Mouse (Mus musculus) CH12F3 (cell line): ENCODE results near the gene Ranbp17.

ENCODE experiments used
- in situ Hi-C: fragments of 300-500 bp; cut with MboI; formaldehyde crosslinking; loops from 2 replicates; pipeline ENCODE4 v1.14.3; 2020; ENCODE audit warnings: low sequenced_read_pairs

Ranbp17 gene

GRCm38 (mm10) chr11:33422226-33422625, 91.3 kb downstream of the Ranbp17 start:
- in situ Hi-C loops = no loop called here

DNA sequence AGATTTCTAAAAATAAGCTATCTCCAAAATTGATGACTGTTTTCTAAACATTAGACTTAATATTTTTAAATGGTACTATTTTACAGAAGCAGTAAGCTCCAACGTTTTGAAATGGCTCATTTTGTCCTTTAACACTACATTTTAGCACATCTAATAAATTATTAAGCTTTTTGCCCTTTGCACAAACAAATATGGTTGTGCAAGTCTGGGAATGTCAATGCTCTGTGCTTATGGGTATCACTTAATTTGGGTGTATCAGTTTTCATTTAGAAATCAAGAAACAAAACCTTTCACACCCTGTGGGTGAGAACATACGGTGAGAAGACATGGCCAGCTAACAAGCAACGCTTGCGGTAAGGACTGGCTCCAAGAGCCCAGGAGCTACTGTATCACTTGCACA, 108.9 kb downstream of the Ranbp17 start:
- in situ Hi-C loops = no loop called here

DNA sequence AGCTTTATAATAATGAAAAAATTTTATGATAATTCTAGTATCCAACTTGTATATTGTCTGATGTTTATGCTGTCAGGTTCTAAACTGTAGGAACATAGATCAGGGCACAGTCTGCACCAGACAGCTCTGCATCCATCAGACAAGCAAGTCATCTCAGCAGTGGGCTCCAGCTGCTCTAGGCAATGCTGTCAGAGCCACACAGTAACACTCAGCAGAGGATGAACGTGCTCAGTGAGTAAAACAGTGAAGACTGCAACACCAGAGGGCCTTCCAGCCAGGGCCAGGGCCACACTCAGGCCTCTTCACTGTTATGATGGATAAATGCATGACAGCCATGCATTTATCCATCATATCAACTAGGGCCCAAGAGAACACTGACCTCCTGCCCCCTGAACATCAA, 114.2 kb downstream of the Ranbp17 start:
- in situ Hi-C loops = no loop called here

GRCm38 (mm10) chr11:33398701-33399100, 114.8 kb downstream of the Ranbp17 start:
- in situ Hi-C loops = no loop called here

GRCm38 (mm10) chr11:33396275-33396674, 117.3 kb downstream of the Ranbp17 start:
- in situ Hi-C loops = no loop called here

DNA sequence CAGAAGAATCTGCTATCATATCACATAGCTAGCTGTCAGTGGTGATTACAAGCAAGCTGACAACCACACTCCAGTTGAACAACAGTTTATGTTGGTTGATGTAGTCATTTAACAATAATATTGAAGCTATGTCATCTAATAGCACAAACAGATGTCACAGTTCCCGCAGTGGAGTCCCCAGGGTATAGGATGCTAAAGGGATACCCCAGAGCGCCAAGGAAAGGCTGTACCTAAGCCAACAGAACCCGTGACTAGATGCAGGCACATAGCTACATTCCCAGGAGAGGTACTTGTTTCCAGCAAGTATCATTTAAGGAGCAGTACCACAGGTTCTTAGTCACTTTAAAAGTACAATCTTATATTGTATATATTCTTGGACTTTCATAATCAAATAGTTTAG, 119.5 kb downstream of the Ranbp17 start:
- in situ Hi-C loops = no loop called here

DNA sequence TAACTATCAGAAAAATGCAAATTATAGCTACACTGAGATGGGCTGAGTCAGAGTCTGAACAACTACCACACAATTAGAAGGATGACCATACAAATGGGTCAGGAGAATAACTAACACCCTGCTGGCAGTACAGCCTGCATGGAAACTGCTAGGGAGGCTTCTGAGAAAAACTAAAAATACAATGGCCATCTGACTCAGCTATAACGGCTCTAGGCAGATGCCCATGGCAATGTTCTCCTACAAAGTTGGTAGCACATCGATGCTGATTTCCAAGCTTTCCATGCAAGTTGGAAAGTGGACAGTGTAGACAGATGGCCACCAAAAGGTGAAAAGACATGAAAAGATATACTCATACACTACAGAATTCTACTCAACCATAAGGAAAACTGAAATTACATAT, 124.9 kb downstream of the Ranbp17 start:
- in situ Hi-C loops = no loop called here

DNA sequence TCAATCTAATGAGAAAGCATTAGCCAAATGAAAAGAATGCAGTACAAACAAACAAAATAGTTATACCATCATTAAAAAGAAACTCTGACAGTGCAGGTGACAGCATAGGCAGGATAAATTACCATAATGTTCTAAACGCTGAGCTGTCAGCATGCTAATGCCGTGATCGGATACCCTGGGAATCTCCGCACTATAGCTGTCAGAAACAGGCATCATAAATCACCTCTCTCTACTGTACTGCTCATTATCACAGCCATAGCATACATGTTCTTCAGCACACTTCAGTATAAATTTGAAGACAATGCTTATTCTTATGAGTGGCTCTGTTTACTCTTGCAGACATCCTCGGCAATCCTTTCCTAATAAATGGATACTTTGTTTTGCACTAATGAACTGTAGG, 151.7 kb downstream of the Ranbp17 start:
- in situ Hi-C loops = no loop called here

DNA sequence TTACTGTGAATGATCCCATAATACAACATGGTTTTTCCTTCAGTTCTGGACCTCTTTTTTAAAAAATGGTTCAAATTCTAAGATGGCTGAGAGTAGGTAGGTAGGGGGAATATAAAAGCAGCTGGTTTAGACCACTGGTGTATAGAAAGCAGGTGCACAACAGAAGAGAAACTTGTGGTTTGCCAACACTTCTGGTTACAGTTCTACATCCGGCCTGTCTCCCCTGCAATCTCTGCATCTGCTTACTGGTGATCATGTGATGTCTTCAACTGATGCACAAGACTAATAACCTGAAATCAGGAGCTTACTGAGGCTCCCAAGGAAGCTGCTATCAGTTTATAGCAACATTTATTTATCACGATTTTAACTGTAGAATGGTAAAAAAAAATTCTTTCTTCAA, 164.3 kb downstream of the Ranbp17 start:
- in situ Hi-C loops = no loop called here

DNA sequence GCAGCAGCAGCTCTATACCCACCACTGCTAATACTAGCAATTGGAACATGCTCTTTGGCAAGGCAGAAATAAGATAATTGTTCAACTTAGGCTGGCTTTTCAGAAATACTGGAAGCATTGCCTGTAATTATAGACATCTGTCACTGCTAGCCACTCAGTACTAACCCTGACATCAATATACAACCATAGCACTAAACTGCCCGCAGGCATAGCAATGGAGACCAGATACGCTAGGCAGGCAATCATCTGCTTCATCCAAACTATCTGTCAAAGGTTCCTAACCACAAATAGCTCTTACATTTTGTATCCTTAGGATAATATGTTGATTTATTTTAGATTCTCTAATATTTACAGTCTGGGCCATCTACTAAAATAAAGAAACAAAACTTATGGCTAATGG, 171.5 kb downstream of the Ranbp17 start:
- in situ Hi-C loops = no loop called here

DNA sequence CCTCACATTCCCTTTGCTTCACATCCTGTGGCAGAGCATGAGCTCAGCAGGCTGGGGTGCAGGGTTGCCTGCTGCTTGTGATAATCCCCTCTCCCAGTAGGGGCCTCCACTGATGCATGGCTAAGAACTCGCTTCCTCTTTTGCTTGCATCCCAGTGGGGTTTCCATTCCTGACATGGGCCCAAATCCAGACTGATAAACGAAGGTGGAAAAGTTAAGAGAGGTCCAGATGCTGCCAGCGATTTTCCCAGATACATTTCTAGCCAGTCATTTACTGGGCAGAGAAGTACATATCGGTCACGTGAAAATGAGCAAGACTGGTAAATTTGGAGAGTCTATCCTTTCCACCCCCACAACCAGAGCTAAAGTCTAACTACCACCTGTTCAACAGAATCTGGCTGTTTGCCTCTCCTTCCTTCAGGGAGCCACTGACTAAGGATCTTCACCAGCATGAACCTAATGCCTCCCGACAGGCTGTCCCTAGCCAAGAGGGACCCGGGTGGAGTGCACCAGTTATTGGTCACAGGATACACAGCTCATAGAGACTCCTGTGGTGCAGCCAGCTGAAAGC, 176.9 kb downstream of the Ranbp17 start:
- in situ Hi-C loops = no loop called here

GRCm38 (mm10) chr11:33335616-33336015, 177.9 kb downstream of the Ranbp17 start:
- in situ Hi-C loops = no loop called here

DNA sequence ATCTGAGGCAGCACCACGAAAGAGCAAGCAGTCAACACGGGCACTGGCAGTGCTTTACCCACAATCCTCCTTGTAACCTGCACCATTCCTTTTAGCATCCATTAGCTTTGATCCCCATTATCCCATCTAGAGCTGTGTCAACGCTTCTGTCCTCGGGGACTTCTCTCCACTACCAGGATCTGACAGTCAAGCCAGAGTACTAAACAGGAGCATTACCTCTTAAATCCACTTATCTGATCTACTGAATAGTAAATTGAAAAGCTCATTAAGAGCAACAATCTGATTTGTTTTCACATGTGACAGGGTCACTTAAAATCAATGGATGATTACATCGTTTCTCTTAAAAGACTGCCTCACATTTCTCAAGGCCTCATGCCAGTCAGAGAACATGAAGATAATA, 181.4 kb downstream of the Ranbp17 start:
- in situ Hi-C loops = no loop called here

DNA sequence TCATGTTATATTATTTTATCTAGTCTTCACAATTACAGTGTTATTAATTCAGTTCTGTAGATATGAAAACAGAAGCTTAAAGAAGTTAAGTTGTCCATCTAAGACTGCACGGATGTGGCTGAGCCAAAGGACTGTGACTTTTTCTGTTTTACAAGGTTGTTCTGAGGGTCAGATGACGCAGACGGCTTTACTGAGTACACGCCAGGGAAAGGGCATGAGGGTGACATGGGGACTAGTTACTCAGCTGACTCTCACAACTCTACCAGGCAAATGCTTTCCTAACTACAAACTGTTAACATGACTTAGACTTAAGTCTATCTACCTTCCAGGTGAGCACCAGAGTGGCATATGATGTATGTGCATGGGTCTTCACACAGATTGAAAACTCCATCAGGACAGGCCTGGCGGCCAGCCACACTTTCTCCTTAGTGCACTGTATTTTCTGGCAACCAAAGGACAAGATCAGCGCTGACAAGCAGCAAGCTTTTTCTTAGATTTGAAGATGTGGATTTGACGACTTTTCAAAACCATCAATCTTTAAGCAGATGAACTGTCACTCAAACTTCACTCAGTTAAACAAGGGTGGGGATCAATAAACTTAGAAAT, 194.4 kb downstream of the Ranbp17 start:
- in situ Hi-C loops = no loop called here

DNA sequence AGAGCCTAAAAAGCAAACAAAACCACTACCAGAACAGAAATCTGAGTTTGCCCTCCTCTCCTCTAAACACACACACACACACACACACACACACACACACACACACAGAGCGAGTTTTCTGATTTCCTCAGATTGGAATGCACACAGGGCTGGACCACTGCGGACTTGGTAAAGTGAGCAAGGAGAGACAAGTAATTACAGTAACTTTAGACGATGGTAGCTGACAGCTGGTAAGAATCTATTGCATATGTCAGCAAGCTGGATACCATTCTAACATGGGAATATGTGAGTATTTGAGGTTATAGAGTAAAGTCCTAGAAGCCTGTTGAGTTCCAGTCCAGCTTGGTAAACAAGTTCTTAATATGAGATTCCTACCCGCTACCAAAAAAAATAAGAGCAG, 204.0 kb downstream of the Ranbp17 start:
- in situ Hi-C loops = no loop called here

DNA sequence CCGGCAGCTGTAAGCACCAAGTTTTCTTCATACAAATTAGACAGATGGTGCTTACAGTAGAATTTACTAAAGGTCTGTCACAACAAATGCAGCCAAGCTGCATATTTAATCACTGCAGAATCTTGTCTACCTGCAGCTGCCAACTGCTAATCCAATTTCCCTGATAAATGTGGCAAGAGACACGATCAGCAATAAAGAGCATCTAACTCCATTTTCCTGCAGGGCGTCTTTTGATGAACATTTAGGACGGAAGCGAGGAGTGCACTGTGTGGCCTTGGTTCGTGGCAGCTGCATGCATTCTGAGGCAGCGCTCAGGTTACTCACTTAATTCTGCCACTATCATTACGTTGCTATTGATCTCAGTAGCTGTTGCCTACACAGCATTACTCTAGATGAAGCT, 212.7 kb downstream of the Ranbp17 start:
- in situ Hi-C loops = no loop called here

DNA sequence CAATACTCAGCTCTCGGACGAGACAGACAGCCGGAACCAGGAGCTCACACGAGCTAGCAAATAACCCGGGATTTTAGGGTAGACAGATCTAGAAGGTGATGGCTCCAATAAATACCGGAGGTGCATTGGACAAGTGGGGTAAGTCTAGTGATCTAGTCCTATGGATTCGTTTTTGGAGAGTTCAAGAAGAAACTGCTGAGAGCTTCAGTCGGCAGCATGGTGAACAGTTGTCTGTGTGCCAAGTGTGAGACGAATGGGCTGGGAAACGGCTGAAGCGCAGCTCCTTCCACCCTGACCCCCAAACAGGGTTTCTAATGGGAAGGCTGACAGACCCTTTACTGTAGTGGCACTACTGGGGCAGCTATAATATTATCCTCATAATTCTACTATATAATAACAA, 214.2 kb downstream of the Ranbp17 start:
- in situ Hi-C loops = loop anchor here (5.0 kb wide), 1 partner anchor 122 kb away; no protein-coding TSS in a partner anchor

DNA sequence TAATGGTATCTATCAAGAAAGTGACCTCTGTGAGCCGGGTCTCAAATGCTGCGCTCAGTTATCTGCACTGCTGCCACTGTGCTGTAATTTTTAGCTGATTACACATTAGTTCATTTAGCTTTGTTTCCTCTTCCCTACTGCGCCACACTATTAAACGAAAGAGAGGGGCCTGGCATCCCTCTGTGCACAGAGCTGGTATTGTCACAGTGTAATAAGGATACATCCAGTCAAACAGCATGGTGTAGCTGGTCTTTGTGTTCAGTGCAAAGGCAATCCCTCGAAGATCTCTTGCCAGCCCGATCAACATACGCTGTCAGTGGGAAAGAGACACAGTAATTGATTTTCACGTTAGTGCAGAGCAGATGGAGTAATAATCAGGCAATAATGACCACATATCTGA, 216.4 kb downstream of the Ranbp17 start:
- in situ Hi-C loops = loop anchor here (5.0 kb wide), 1 partner anchor 120 kb away; no protein-coding TSS in a partner anchor

- in situ Hi-C loops = loop anchor here (5.0 kb wide), 1 partner anchor 118 kb away; no protein-coding TSS in a partner anchor
These were observed 218.1 kb downstream of the Ranbp17 start for GRCm38 (mm10) chr11:33295422-33295821.

DNA sequence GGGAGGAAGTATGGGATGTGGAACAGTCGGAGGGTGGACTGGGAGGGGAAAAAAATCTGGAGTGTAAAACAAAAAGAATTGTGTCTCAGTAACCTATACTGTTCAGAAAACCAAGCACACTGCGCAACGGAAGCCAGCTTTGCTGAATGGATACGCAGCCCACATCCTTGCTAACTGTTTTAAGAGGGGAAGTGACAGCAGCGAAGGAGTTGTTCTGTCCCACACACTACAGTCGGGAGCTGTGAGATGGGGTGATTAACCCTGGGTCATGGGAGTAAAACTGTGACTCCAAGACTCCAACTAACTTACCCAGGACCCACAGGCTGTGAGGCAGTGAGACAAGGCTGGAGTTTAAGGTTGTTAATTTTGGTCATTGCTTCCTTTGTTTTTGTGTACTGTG, 219.5 kb downstream of the Ranbp17 start:
- in situ Hi-C loops = no loop called here

- in situ Hi-C loops = no loop called here
These were observed 235.0 kb downstream of the Ranbp17 start for GRCm38 (mm10) chr11:33278571-33278970.

DNA sequence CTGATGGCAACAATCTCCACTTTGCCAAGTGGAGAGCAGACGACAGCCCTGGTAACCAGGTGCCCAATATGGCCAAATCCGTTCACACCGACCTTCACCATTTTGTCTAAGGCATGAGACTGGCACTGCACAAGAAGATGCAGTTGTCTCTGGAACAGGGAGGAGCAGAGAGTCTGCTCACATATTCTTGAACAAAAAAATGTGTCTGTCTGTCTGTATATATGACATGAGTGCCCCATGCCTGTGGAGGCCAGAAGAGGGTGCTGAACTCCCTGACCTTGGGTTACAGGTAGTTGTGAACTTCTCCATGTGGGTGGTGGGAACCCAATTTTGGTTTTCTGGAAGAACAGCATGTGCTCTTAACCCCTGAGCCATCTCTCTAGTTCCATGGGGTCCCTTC, 236.9 kb downstream of the Ranbp17 start, which contains the start of gene Gm12117:
Gene Gm12117 (minus strand): TSS at position 101 of the 400 bp plus-strand sequence.
- in situ Hi-C loops = no loop called here

DNA sequence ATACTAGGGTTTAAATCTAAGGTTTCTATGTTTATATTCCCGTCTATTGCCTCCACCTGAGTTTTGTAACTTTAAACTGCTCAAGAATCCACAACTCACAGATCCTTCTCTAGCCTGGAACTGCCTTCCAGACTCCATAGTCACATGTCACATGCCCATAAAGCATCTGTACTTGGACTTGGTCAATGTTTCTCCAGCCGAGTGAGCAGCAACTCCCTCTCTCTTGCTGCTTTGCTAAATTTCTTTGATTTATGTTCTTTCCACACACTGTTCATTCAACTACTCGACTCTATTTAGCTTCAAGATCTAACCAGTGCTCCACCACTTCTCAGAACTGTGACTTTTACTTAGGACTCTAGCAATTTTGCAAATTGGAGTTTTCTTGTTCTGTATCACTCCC, 238.7 kb downstream of the Ranbp17 start:
- in situ Hi-C loops = no loop called here
